Mouse (Mus musculus) heart, embryonic 11.5 days (tissue): Measurements from ENCODE around the gene Bbx. TPM values are rescaled to one million over a fixed set of nuclear protein-coding genes. Genes with fewer than 3 reads are reported as not detected.

Experiments
- ATAC-seq: fragments of 200-750 bp; cut with Nextera tagmentation; replicated peaks from 2 replicates; pipeline ENCODE4 v1.8.0; 2017; ENCODE audit warnings: moderate library complexity; ENCODE audit not compliant: insufficient number of reproducible peaks, low FRiP score, low TSS enrichment
- H3K27ac ChIP-seq: fragments of 300-500 bp; sonication (generic); 2 replicates; pipeline ENCODE4 v1.5.1; 2014; ENCODE audit warnings: mild to moderate bottlenecking, low read depth, low read length
- H3K27me3 ChIP-seq: fragments of 300-500 bp; sonication (generic); 2 replicates; pipeline ENCODE4 v1.6.1; 2014; ENCODE audit warnings: mild to moderate bottlenecking, low read length, mixed read lengths; ENCODE audit not compliant: control insufficient read depth, insufficient read depth
- H3K36me3 ChIP-seq: fragments of 300-500 bp; sonication (generic); 2 replicates; pipeline ENCODE4 v1.6.1; 2014; ENCODE audit warnings: mild to moderate bottlenecking, low read length, moderate library complexity, mixed read lengths; ENCODE audit not compliant: control insufficient read depth, insufficient read depth
- H3K4me1 ChIP-seq: fragments of 300-500 bp; sonication (generic); 2 replicates; pipeline ENCODE4 v1.6.1; 2014; ENCODE audit warnings: low read length; ENCODE audit not compliant: control insufficient read depth, insufficient read depth
- H3K4me2 ChIP-seq: fragments of 300-500 bp; sonication (generic); 2 replicates; pipeline ENCODE4 v1.6.1; 2014; ENCODE audit warnings: mild to moderate bottlenecking, moderate library complexity
- H3K4me3 ChIP-seq: fragments of 300-500 bp; sonication (generic); 2 replicates; pipeline ENCODE4 v1.5.1; 2014; ENCODE audit warnings: low read depth, low read length
- H3K9ac ChIP-seq: fragments of 300-500 bp; sonication (generic); 2 replicates; pipeline ENCODE4 v1.6.1; 2014; ENCODE audit warnings: mild to moderate bottlenecking, low read depth, low read length, moderate library complexity
- H3K9me3 ChIP-seq: fragments of 300-500 bp; sonication (generic); replicated peaks from 2 replicates; pipeline ENCODE4 v1.6.1; 2016; ENCODE audit warnings: low read length; ENCODE audit not compliant: control insufficient read depth
- whole genome bisulfite sequencing: fragments of 180-500 bp; shearing (Covaris S2); extraction: QIAGEN DNeasy Blood & Tissue Kit; methylation state at CpG from one replicate; pipeline ENCODE4 v1.1.7; 2014; ENCODE audit not compliant: insufficient replicate concordance; 5-methylcytosine and 5-hydroxymethylcytosine counted together
- polyA plus RNA-seq: library from polyadenylated mRNA; unstranded; fragments of >200 nt; fragmentation: Nextera tagmentation; extraction: Ambion mirVana; gene quantifications from 2 replicates; pipeline ENCODE4 v1.2.1, GENCODE M21; 2014

The Bbx gene
- polyA plus RNA-seq, 1 experiment from 2014 or later, result 40.2 TPM

DNA sequence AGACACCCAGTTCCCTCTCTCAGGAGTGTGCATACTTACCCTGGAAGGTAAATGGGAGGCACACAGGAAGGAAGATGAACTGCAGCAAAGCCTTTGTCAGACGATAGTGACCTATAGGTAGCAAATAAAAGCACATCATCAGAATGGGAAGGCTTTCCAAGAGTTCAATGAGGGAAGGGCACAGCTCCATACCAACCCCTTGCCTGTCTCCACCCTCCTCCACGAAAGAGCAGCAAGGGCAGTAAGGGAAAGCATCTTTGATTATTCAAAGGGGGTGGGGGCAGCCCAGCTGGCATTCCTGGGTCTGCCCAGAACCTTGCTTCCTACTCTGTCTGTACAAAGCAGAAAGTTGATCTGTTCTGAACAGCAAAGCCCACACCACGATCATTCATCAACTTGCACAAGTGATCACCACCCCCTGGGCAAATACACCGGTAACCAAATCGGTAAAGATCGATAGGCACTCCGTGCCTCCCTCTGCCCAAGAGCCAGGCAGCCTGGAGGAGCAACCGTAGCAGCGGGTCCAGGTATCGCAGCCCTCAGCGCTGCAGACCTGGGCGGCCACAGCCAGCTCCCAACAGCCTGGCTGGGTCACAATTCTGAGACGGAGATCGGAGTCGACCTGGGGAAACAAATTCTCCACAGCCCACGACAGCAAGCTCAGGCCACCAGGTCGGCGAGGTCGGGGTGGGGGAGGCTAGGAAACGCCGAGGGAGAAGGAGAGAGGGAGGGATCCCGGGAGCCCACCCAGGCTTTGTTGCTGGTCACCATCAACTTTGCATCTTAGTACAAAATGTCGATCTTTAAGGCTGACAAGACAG lies 3.1 kb downstream of the Bbx start:
- H3K36me3 ChIP-seq, result no peaks in the 10 kb centered on the region
- WGBS, result 4% methylated on average over 23 of the region's 23 CpGs
- peak overlapping the region; percentile 98 for H3K27ac ChIP-seq
- ATAC-seq, result no peak
- no peaks in the 10 kb centered on the region for H3K27me3 ChIP-seq
- peak overlapping the region; percentile 94 for H3K4me2 ChIP-seq
- H3K9ac ChIP-seq, result peak overlapping the region; percentile 94
- H3K4me1 ChIP-seq, result peaks cover 4% of the 10 kb centered on the region; the same call in 1 of the 2 replicates
- H3K4me3 ChIP-seq, result peak overlapping the region; percentile 94
- H3K9me3 ChIP-seq, result no peaks in the 10 kb centered on the region

DNA sequence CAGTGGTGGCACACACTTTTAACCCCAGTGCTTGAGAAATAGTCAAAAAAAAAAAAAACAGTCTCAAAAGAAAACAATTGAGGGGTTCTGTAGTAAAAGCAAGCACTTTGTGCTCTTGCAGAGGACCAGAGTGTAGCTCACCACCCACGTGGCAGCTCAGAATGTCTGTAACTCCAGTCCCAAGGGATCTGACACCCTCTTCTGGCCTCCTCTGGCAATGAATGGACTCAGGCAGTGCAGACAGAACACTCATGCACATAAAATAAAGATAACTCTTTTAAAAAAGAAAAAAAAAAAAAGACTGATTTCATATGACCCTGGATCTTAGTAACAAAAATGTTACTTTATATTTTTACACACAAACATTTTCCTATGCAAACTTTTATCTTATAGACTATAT lies 12.1 kb downstream of the Bbx start:
- H3K4me1 ChIP-seq, result no peaks in the 10 kb centered on the region
- no peak overlapping the region for H3K9ac ChIP-seq
- H3K4me2 ChIP-seq, result no peak overlapping the region
- H3K9me3 ChIP-seq, result no peaks in the 10 kb centered on the region
- no peaks in the 10 kb centered on the region for H3K27me3 ChIP-seq
- no peak for ATAC-seq
- H3K36me3 ChIP-seq, result peaks cover 4% of the 10 kb centered on the region; the same call in 1 of the 2 replicates
- 13% methylated on average over 1 of the region's 1 CpGs for WGBS
- no peak overlapping the region for H3K4me3 ChIP-seq
- H3K27ac ChIP-seq, result no peak overlapping the region

GRCm38 (mm10) chr16:50415406-50415805 lies 16.8 kb downstream of the Bbx start:
- H3K4me1 ChIP-seq, result no peaks in the 10 kb centered on the region
- H3K36me3 ChIP-seq, result peaks cover 4% of the 10 kb centered on the region; the same call in 1 of the 2 replicates
- H3K9ac ChIP-seq, result no peak overlapping the region
- H3K4me2 ChIP-seq, result no peak overlapping the region
- no peak for ATAC-seq
- H3K27me3 ChIP-seq, result no peaks in the 10 kb centered on the region
- no peak overlapping the region for H3K27ac ChIP-seq
- no peaks in the 10 kb centered on the region for H3K9me3 ChIP-seq
- no peak overlapping the region for H3K4me3 ChIP-seq
- WGBS, result 84% methylated on average over 8 of the region's 8 CpGs

DNA sequence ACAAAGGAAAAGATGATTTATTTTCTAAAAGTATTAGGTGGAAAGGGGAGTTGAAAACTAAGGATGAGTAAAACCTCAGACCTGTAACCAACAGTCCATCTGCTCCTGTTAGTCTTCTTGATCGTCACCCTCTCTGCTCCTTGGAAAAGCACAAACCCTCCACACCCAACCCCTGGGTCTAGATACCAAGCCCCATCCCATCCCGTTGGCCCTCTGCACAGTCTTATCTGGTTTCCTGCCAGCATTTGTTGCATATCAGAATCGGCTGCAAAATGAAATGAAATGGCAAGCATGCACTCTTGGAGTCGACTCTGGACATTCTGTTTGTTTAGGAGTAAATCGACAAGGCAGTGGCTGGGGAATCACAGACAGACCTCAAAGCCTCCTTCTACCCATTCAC lies 29.3 kb downstream of the Bbx start:
- ATAC-seq, result no peak
- H3K4me3 ChIP-seq, result no peak overlapping the region

GRCm38 (mm10) chr16:50399775-50400174 lies 32.4 kb downstream of the Bbx start:
- Histone ChIP-seq H3K27me3 (no peaks in the 10 kb centered on the region), H3K4me3 (no peak overlapping the region), H3K4me1 (peaks cover 4% of the 10 kb centered on the region), H3K27ac (0 out of 2 replicates have a peak overlapping the region, but pooled peaks have one; percentile 22), H3K4me2 (no peak overlapping the region), H3K9me3 (no peaks in the 10 kb centered on the region), H3K36me3 (no peaks in the 10 kb centered on the region; the same call in 1 of the 2 replicates), H3K9ac (no peak overlapping the region)
- no peak for ATAC-seq
- 78% methylated on average over 6 of the region's 6 CpGs for WGBS

More for the DNA sequence above, 29.3 kb downstream of the Bbx start:
- WGBS, result 46% methylated on average over 5 of the region's 5 CpGs
- Histone ChIP-seq H3K27ac (no peak overlapping the region), H3K9ac (no peak overlapping the region), H3K4me1 (peaks cover 4% of the 10 kb centered on the region), H3K9me3 (no peaks in the 10 kb centered on the region), H3K36me3 (no peaks in the 10 kb centered on the region; the same call in 1 of the 2 replicates), H3K27me3 (no peaks in the 10 kb centered on the region), H3K4me2 (no peak overlapping the region)

GRCm38 (mm10) chr16:50398564-50398963 lies 33.6 kb downstream of the Bbx start:
- no peaks in the 10 kb centered on the region for H3K27me3 ChIP-seq
- no peaks in the 10 kb centered on the region; the same call in 1 of the 2 replicates for H3K36me3 ChIP-seq
- H3K4me1 ChIP-seq, result peaks cover 4% of the 10 kb centered on the region
- no peak overlapping the region for H3K9ac ChIP-seq
- no peak overlapping the region for H3K4me2 ChIP-seq
- no peak overlapping the region for H3K27ac ChIP-seq
- H3K4me3 ChIP-seq, result no peak overlapping the region
- no peaks in the 10 kb centered on the region for H3K9me3 ChIP-seq
- 83% methylated on average over 4 of the region's 4 CpGs for WGBS
- no peak for ATAC-seq

DNA sequence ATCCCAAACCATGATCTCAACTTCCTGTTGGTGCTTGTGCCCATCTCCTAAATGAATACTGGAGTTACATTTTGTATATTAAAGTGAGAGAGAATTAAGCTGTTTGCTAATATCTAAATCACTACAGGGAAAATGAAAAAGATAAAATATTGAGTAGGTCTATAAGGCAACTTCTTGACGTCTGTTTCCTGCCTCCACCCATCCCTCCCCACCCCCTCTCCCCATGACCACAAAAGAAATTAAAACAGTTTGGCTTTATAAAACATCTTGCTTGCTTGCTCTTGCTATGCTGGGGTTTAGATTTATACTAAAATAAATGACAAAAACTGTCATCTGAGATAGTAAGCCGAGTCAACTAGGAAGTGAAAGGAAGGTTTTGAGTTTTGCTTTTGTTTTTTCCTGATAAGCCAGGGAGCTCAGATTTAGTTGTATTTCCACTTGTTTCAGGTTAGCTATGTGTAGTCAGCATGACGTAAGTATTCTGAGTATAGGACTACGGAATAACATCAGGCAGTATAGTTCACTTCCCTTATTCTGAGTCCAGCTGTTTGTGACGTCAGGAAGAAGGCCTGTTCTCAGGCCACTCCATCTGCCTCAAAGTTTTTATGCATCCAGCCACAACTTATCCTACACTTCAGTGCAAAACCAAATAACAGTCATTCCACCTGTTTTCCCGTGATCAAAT lies 36.1 kb downstream of the Bbx start:
- Histone ChIP-seq H3K9me3 (no peaks in the 10 kb centered on the region), H3K4me2 (no peak overlapping the region), H3K27ac (no peak overlapping the region), H3K9ac (no peak overlapping the region), H3K36me3 (no peaks in the 10 kb centered on the region; the same call in 1 of the 2 replicates), H3K27me3 (no peaks in the 10 kb centered on the region), H3K4me1 (peaks cover 4% of the 10 kb centered on the region), H3K4me3 (no peak overlapping the region)
- no peak for ATAC-seq
- WGBS, result 64% methylated on average over 6 of the region's 6 CpGs

GRCm38 (mm10) chr16:50388499-50388898 lies 43.7 kb downstream of the Bbx start:
- no peak overlapping the region for H3K4me3 ChIP-seq
- 72% methylated on average over 3 of the region's 3 CpGs for WGBS
- ATAC-seq, result no peak
- H3K27me3 ChIP-seq, result no peaks in the 10 kb centered on the region
- H3K9ac ChIP-seq, result no peak overlapping the region
- H3K4me1 ChIP-seq, result peaks cover 2% of the 10 kb centered on the region; the same call in 1 of the 2 replicates
- H3K4me2 ChIP-seq, result no peak overlapping the region
- no peaks in the 10 kb centered on the region for H3K9me3 ChIP-seq
- no peaks in the 10 kb centered on the region for H3K36me3 ChIP-seq
- H3K27ac ChIP-seq, result no peak overlapping the region
